Mouse (Mus musculus) CH12.LX (cell line): Measurements from ENCODE around the gene Cradd. TPM values are rescaled to one million over a fixed set of nuclear protein-coding genes. Genes with fewer than 3 reads are reported as not detected.

Experiments
- DNase-seq: peaks from one replicate; pipeline ENCODE4 v3.0.0-alpha.2; 2013; ENCODE audit errors: extremely low read depth
- H3K27ac ChIP-seq: 2 replicates; pipeline ENCODE4 v1.5.1; 2012; ENCODE audit warnings: low read depth, mild to moderate bottlenecking, control low read depth, moderate library complexity; ENCODE audit not compliant: insufficient read depth
- H3K27me3 ChIP-seq: replicated peaks from 2 replicates; pipeline ENCODE3; 2012; ENCODE audit warnings: inconsistent platforms
- H3K36me3 ChIP-seq, 2 experiments: replicated peaks in 1 of 2; 2 replicates each; pipeline versions ENCODE3 to v1.6.1; 2012; ENCODE audit warnings: inconsistent platforms in 1 of 2, low read length in 1 of 2, mild to moderate bottlenecking in 1 of 2, mixed read lengths in 1 of 2, moderate library complexity in 1 of 2; ENCODE audit not compliant: control insufficient read depth in 1 of 2, insufficient read depth in 1 of 2
- H3K4me1 ChIP-seq, 2 experiments: 2 replicates each; pipeline ENCODE4 v1.6.1; 2012; ENCODE audit warnings: inconsistent platforms in 1 of 2, moderate library complexity in 1 of 2; ENCODE audit not compliant: insufficient read depth in 2 of 2, control insufficient read depth in 1 of 2
- H3K4me2 ChIP-seq: 2 replicates; pipeline ENCODE4 v1.6.1; 2012; ENCODE audit warnings: low read depth, mild to moderate bottlenecking, control low read depth; ENCODE audit not compliant: poor library complexity, insufficient read depth, severe bottlenecking
- H3K4me3 ChIP-seq, 3 experiments: fragments of 150-350 bp in 1 of 3; sonication (generic) in 1 of 3; replicated peaks in 1 of 3; 2 replicates each; pipeline versions ENCODE3 to v1.5.1; 2011 to 2012; ENCODE audit warnings: low read depth in 2 of 3, low read length in 2 of 3, mild to moderate bottlenecking in 2 of 3, moderate library complexity in 2 of 3, control low read depth in 1 of 3, improper control_type of control experiment in 1 of 3, inconsistent platforms in 1 of 3, mixed read lengths in 1 of 3; ENCODE audit not compliant: poor library complexity in 1 of 3
- H3K79me2 ChIP-seq: replicated peaks from 2 replicates; pipeline ENCODE4 v1.6.1; 2012; ENCODE audit warnings: mild to moderate bottlenecking, moderate library complexity; ENCODE audit not compliant: control insufficient read depth, poor library complexity, insufficient read depth, severe bottlenecking; ENCODE audit errors: extremely low read depth
- H3K9ac ChIP-seq: 2 replicates; pipeline ENCODE4 v1.6.1; 2012; ENCODE audit warnings: low read depth, mild to moderate bottlenecking, control low read depth, moderate library complexity; ENCODE audit not compliant: insufficient read depth
- H3K9me3 ChIP-seq: replicated peaks from 2 replicates; pipeline ENCODE3; 2012; ENCODE audit warnings: low read length, inconsistent platforms, mixed read lengths
- BHLHE40 ChIP-seq: IDR thresholded peaks from 2 replicates; pipeline ENCODE4 v1.6.1; 2011; ENCODE audit warnings: mild to moderate bottlenecking, low read depth, low read length, improper control_type of control experiment
- CHD1 ChIP-seq: IDR thresholded peaks from 2 replicates; pipeline ENCODE4 v1.6.1; 2012; ENCODE audit warnings: low read depth, low read length, improper control_type of control experiment, inconsistent platforms
- CHD2 ChIP-seq: IDR thresholded peaks from 2 replicates; pipeline ENCODE4 v1.6.1; 2011; ENCODE audit warnings: low read length, improper control_type of control experiment
- JUN ChIP-seq: IDR thresholded peaks from 2 replicates; pipeline ENCODE4 v1.6.1; 2011; ENCODE audit warnings: low read depth, mild to moderate bottlenecking, low read length, improper control_type of control experiment, moderate library complexity; ENCODE audit not compliant: insufficient read depth
- JUND ChIP-seq: conservative IDR thresholded peaks from 2 replicates; pipeline ENCODE4 v1.6.1; 2011; ENCODE audit warnings: low read depth, low read length, improper control_type of control experiment
- KAT2A ChIP-seq: IDR thresholded peaks from 2 replicates; pipeline ENCODE4 v1.6.1; 2012; ENCODE audit warnings: low read length, improper control_type of control experiment, inconsistent platforms; ENCODE audit not compliant: insufficient replicate concordance
- MAFK ChIP-seq: IDR thresholded peaks from 2 replicates; pipeline ENCODE4 v1.6.1; 2011; ENCODE audit warnings: low read length, improper control_type of control experiment; ENCODE audit not compliant: insufficient replicate concordance
- MAX ChIP-seq: IDR thresholded peaks from 2 replicates; pipeline ENCODE4 v1.6.1; 2011; ENCODE audit warnings: low read length, improper control_type of control experiment
- MAZ ChIP-seq: IDR thresholded peaks from 2 replicates; pipeline ENCODE4 v1.6.1; 2012; ENCODE audit warnings: low read depth, mild to moderate bottlenecking, inconsistent platforms, low read length, improper control_type of control experiment, moderate library complexity
- MXI1 ChIP-seq: IDR thresholded peaks from 2 replicates; pipeline ENCODE4 v1.6.1; 2011; ENCODE audit warnings: mild to moderate bottlenecking, low read depth, low read length, improper control_type of control experiment
- NELFE ChIP-seq: IDR thresholded peaks from 2 replicates; pipeline ENCODE4 v1.6.1; 2011; ENCODE audit warnings: low read depth, low read length, improper control_type of control experiment
- RAD21 ChIP-seq: IDR thresholded peaks from 2 replicates; pipeline ENCODE4 v1.6.1; 2011; ENCODE audit warnings: low read depth, mild to moderate bottlenecking, low read length, improper control_type of control experiment, moderate library complexity
- RCOR1 ChIP-seq: conservative IDR thresholded peaks from 2 replicates; pipeline ENCODE4 v1.6.1; 2012; ENCODE audit warnings: low read depth, mild to moderate bottlenecking, inconsistent platforms, low read length, improper control_type of control experiment
- SMC3 ChIP-seq: IDR thresholded peaks from 2 replicates; pipeline ENCODE4 v1.6.1; 2011; ENCODE audit warnings: low read depth, low read length, improper control_type of control experiment
- TCF12 ChIP-seq: IDR thresholded peaks from 2 replicates; pipeline ENCODE4 v1.6.1; 2014; ENCODE audit warnings: low read depth, mild to moderate bottlenecking, inconsistent platforms, low read length, improper control_type of control experiment
- UBTF ChIP-seq: IDR thresholded peaks from 2 replicates; pipeline ENCODE4 v1.6.1; 2012; ENCODE audit warnings: low read depth, mild to moderate bottlenecking, inconsistent platforms, low read length, improper control_type of control experiment, moderate library complexity
- USF2 ChIP-seq: conservative IDR thresholded peaks from 2 replicates; pipeline ENCODE4 v1.6.1; 2011; ENCODE audit warnings: low read depth, low read length, improper control_type of control experiment
- ZMIZ1 ChIP-seq: IDR thresholded peaks from 2 replicates; pipeline ENCODE4 v1.6.1; 2012; ENCODE audit warnings: low read depth, mild to moderate bottlenecking, inconsistent platforms, low read length, improper control_type of control experiment
- ZNF384 ChIP-seq: IDR thresholded peaks from 2 replicates; pipeline ENCODE4 v1.6.1; 2012; ENCODE audit warnings: low read depth, low read length, improper control_type of control experiment, inconsistent platforms
- dilution Hi-C: fragments of 300-500 bp; cut with MboI; formaldehyde crosslinking; loops from 2 replicates; pipeline ENCODE4 v1.14.3; 2020; ENCODE audit warnings: low sequenced_read_pairs; ENCODE audit not compliant: extremely low pct_unique_long_range_greater_than_20kb, extremely low pct_ligation_motif_present
- in situ Hi-C: fragments of 300-500 bp; cut with MboI; formaldehyde crosslinking; loops from 3 replicates; pipeline ENCODE4 v1.14.3; 2019; ENCODE audit warnings: low sequenced_read_pairs, low pct_ligation_motif_present, low pct_unique_long_range_greater_than_20kb, mixed read lengths
- polyA plus RNA-seq: library from polyadenylated mRNA; unstranded; fragments of >175 nt; gene quantifications from 2 replicates; pipeline ENCODE4 v1.2.1, GENCODE M21; 2012; ENCODE audit warnings: low read depth; ENCODE audit not compliant: insufficient read length
- total RNA-seq, 2 experiments: library from RNA; depleted of rRNA; stranded (reverse); fragments of 300-350 nt in 1 of 2; fragments of >200 nt in 1 of 2; gene quantifications; 2 replicates each; pipeline ENCODE4 v1.2.3; 2012 to 2014

Gene Cradd
- total and polyA plus RNA-seq, 3 experiments = 5.6 to 8.8 (median 5.6) TPM

- no peaks in the 10 kb centered on the region for H3K9me3 ChIP-seq
- no peak for TF ChIP-seq TCF12
- TF ChIP-seq RAD21 = no peak
- TF ChIP-seq MAX = no peak
- TF ChIP-seq MAFK = no peak
- no peak for TF ChIP-seq KAT2A
- TF ChIP-seq RCOR1 = no peak
- no peak for TF ChIP-seq USF2
- no peak for TF ChIP-seq CHD1
- TF ChIP-seq ZMIZ1 = no peak
- TF ChIP-seq MXI1 = no peak
- no peak for TF ChIP-seq UBTF
- TF ChIP-seq NELFE = no peak
- TF ChIP-seq SMC3 = no peak
- no peak for TF ChIP-seq JUN
- TF ChIP-seq ZNF384 = no peak
- TF ChIP-seq MAZ = no peak
- no peak for TF ChIP-seq BHLHE40
- no peak for TF ChIP-seq JUND
- H3K4me1 ChIP-seq = peaks cover 0 to 8% of the 10 kb centered on the region in 2 experiments; a peak in 2 of 4 replicates
- in situ Hi-C loops = no loop called here
- H3K4me3 ChIP-seq = no peak overlapping the region
- H3K36me3 ChIP-seq = peaks cover 0 to 3% of the 10 kb centered on the region in 2 experiments
- DNase-seq = no peak
- H3K27ac ChIP-seq = no peak overlapping the region
- dilution Hi-C loops = no loop called here
- H3K4me2 ChIP-seq = no peak overlapping the region
- no peaks in the 10 kb centered on the region for H3K27me3 ChIP-seq
- no peaks in the 10 kb centered on the region for H3K79me2 ChIP-seq
- H3K9ac ChIP-seq = no peak overlapping the region
Measured at GRCm38 (mm10) chr10:95227590-95227989, 96.3 kb downstream of the Cradd start.

GRCm38 (mm10) chr10:95226772-95227171 lies 97.2 kb downstream of the Cradd start:
- Histone ChIP-seq H3K27ac (no peak overlapping the region), H3K4me2 (no peak overlapping the region), H3K9me3 (no peaks in the 10 kb centered on the region), H3K27me3 (no peaks in the 10 kb centered on the region), H3K4me3 (no peak overlapping the region), H3K79me2 (no peaks in the 10 kb centered on the region), H3K4me1 (peaks cover 0 to 8% of the 10 kb centered on the region in 2 experiments; a peak in 2 of 4 replicates), H3K9ac (no peak overlapping the region), H3K36me3 (peaks cover 0 to 3% of the 10 kb centered on the region in 2 experiments)
- no peak for TF ChIP-seq CHD2
- in situ Hi-C loops = no loop called here
- no peak for DNase-seq
- dilution Hi-C loops = no loop called here
